Mouse (Mus musculus) ovary, postnatal 36 days (tissue): Measurements from ENCODE around the gene Zfp36l2.
"Not testable (repeated sequence)": the region's sequence is repeated elsewhere in the genome, so short reads cannot be mapped to it uniquely, and the experiment has no call there.

ENCODE experiments used
- DNase-seq: peaks from one replicate; pipeline ENCODE4 v3.0.0; 2022; ENCODE audit warnings: low spot score, mixed read lengths

Gene Zfp36l2

GRCm38 (mm10) chr17:84187727-84188373 is at the start of gene Zfp36l2:
Gene Zfp36l2 (minus strand): TSS chr17:84187947.
- DNase-seq: peak; percentile 99

DNA sequence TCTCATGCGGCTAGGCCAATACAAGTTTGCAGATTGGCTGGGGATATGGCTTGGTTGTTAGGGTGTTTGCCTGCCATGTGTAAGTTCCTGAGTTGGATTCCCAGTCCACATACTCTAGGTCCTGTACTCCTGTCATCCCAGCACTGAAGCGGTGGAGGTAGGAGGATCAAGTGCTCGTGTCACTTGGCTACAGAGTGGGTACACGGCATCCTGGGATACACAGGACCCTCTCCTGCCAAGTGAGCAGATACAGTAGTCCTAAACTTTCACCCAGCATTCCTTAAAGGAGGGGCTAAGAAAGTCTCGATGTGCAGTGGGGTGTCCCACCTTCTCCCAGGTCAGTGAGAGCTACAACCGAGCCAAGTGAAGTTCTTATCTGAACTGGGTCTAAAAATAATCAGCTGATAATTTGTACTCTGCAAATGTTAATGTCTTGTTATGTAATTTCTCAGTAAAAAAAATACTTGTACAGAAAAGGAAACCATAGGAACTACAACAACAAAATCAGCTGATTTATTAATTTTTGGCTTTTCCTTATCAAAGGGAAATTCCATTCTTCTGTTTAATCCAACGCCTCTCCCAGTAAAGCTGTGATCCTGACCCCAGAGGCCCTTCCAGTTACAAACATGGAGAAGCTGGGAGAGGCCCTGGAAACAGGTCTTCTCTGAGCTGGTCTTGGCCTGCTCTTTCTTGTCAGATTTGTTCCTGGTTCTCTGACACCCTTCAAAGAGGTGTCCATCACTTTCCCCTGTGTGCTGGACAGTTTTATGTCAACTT is 49.2 kb upstream of the Zfp36l2 start:
- no peak for DNase-seq

DNA sequence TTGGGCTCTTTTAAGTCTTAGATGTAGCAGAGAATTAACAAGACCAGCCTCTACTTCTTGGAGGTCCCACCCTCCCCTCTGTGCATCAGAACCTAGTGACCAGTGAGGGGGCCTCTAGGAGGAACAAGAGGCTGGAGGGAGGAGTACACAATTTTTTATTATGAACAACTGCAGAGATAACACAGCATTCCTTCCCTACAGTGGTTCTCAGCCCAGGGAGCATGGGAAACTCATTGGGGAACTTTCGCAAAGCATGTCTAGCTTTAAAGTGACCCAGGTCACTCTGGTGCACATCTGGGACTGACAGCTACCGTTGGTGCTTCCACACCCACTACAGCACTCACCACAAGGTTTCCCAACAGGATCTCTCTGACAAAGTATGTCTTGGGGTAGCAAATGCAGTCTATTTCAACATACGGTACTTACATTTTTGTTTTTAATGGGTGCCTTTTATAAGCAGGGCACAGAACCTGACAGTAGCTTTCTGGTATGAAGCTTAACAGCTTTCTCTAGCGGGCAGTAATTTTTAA is 47.7 kb upstream of the Zfp36l2 start:
- no peak for DNase-seq

DNA sequence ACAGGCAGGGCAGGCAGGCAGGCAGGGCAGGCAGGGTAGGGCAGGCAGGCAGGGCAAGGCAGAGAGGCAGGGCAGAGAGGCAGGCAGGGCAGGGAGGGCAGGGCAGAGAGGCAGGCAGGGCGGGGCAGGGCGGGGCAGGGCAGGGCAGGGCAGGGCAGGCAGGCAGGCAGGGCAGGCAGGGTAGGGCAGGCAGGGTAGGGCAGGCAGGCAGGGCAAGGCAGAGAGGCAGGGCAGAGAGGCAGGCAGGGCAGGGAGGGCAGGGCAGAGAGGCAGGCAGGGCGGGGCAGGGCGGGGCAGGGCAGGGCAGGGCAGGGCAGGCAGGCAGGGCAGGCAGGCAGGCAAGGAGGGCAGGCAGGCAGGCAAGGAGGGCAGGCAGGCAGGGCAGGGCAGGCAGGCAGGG is 47.0 kb upstream of the Zfp36l2 start:
- DNase-seq: not testable (repeated sequence)

GRCm38 (mm10) chr17:84233758-84234157 is 46.0 kb upstream of the Zfp36l2 start:
- DNase-seq: no peak

DNA sequence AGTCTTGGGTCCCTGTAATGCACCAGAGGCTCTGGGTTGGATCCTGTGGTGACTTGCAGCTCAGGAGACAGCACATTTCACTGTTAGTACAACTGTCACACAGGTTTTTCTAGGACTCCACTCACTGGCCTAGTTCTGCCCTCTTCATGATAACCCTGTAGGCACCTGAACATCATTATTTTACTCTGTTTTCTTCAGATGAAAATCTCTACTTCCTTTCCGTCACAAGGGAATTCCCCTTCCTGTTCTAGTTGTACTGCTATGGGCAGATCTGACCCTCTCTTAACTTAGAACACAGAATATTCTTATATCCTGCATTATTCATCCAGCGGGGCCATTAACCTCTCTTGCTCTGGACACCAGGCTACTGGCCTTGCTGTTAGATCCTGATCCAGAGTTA is 43.6 kb upstream of the Zfp36l2 start:
- DNase-seq: no peak

GRCm38 (mm10) chr17:84228223-84228622 is 40.5 kb upstream of the Zfp36l2 start:
- no peak for DNase-seq

DNA sequence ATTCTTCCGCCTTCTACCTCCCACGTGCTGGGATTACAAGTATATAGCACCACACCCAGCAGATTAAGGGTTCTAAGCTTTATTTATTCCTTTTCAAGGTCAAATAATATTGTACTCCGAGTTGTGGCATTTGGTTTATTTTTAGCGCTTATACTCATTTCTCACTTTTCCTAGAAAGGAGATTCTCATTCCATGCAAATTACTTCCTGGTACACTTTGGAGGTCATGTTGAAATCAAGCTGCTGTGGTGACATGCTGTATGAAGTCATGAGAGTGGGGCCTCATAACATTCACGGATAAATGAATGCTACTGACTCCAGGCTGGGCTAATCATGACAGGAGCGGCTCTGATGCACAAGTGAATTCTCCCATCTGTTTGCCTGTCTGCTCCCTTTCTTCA is 38.9 kb upstream of the Zfp36l2 start:
- DNase-seq: no peak

- DNase-seq: no peak
Measured at GRCm38 (mm10) chr17:84226231-84226630, 38.5 kb upstream of the Zfp36l2 start.

DNA sequence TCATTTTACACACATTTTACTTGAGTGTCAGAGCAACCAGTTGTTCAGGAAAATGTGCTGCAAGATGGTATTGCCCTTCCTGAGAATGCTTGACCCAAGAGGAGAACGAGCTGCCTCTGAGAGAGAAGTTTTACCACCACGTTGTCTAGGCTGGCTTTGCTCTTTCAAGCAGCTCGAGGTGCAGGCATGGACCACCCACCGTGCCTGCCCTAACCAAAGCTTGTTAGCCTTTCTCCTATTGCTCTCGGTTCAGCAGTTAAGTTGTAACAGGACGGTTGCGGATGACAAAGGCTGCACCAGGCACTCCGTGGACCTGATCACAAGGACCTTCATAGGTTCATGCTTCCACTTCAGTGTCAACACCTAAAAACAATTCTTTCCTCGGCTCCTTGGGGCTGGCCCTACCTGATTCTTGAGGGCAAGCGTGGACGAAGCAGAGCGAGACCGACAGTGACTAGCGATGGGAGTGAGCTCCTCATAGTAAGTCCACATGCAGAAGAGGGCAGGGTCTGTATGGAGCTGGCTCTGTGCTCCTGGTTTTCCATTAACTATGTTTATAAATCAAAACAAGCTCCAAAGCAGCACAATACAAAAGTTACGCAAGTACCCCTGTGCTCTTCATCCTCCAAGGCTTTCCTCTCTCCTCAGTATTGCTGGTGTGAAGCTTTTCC is 36.6 kb upstream of the Zfp36l2 start:
- no peak for DNase-seq

- DNase-seq: not testable (repeated sequence)
Measured at GRCm38 (mm10) chr17:84218841-84219240, 31.1 kb upstream of the Zfp36l2 start.

- DNase-seq: no peak
Measured at GRCm38 (mm10) chr17:84217696-84218095, 29.9 kb upstream of the Zfp36l2 start.

GRCm38 (mm10) chr17:84215264-84215960 is 27.7 kb upstream of the Zfp36l2 start:
- DNase-seq: peak; percentile 45

DNA sequence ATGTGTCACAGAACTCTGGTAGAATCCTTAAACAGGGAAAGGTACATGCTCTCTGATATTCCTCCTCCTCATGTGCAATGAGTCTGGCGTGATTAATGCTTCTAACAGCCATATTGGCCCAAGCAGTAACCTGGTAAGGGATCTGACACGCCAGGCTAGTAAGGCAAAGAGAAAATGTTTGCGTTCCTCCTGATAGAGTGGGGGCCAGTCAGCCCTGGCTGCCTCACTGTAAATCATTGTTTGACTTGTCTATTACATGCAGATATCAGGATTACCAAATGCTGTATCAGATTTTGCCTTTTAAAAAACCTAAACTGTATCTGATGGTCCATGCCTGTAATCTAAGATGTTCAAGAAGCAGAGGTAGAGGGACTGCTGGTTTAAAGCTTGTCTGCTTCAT is 25.7 kb upstream of the Zfp36l2 start:
- no peak for DNase-seq

GRCm38 (mm10) chr17:84207611-84208010 is 19.9 kb upstream of the Zfp36l2 start:
- DNase-seq: no peak

DNA sequence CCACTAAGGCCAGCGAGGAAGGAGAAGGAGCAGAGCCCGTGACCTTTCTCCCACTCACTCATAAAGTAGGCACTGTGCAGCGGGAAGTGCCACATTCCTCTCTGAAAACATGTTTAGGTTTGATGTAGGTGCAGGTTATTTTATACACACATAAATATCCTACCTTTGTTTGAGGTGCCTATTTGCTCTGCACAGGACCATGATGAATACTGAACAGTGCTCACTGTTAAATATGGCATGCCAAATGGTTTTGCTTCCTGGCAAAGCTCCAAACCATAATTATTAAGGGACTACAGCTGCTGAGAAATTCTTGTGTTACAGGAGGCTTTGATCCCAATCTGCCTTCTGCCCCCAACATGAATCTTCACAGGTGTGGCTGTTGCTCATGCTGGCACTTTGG is 18.5 kb upstream of the Zfp36l2 start:
- no peak for DNase-seq

- no peak for DNase-seq
Measured at GRCm38 (mm10) chr17:84204962-84205361, 17.2 kb upstream of the Zfp36l2 start.

DNA sequence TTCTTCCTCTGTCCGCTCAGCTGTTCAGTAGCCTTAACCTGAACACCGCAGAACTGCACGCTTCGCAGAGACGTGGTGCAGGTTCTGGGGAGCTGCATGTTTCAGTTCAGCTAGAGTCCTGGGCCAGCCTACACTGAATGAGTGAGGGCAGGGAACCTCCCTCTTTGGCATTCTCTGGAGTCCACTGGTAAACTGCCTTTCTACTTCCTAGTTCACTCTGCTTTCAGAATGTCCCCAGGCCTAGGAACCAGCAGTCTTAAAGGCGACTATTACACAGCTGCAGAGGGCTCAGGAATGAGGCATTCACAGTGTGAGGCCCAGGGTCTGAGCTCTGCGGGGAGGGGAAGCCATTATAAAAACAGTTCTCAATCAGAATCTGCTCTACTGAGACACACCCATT is 15.6 kb upstream of the Zfp36l2 start:
- no peak for DNase-seq

DNA sequence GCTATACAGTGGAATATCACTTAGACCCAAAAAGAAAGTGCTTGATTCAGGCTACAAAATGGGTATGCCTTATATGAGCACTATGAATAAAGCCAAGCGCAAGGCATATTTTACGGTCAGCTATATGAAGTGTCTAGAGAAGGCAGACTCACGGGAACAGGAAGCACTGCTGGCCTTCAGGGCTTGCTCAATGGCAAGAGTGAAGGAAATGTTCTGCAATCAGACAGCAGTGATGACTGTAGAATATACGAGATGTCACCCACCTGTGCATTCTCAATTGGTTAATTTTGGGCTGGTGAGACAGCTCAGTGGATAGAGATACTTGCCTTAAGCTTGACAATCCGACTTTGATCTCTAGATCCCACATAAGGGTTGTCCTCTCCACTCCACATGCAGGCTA is 13.4 kb upstream of the Zfp36l2 start:
- DNase-seq: no peak

DNA sequence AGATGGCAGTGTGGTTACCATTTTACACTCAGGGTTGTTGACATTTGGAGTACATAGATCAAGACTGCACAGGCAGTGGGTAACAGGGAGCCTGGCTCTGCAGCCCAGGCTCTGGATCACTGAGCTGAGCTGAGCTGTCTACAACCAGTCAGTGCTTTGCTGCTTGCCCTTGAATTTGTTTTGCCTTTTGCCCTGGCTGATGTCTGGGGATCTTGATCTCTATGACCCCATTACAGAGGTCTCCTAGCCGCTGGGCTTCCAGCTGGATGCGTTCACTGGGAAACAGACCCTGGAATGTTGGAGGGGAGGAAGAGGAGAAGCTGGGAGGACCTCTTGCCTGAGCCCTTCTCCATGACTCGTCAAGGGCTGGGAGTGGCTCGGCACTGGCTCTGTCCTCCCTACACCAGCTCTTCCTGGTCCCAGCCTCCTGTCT is 10.2 kb upstream of the Zfp36l2 start:
- DNase-seq: no peak

- no peak for DNase-seq
Measured at GRCm38 (mm10) chr17:84196329-84196728, 8.6 kb upstream of the Zfp36l2 start.

DNA sequence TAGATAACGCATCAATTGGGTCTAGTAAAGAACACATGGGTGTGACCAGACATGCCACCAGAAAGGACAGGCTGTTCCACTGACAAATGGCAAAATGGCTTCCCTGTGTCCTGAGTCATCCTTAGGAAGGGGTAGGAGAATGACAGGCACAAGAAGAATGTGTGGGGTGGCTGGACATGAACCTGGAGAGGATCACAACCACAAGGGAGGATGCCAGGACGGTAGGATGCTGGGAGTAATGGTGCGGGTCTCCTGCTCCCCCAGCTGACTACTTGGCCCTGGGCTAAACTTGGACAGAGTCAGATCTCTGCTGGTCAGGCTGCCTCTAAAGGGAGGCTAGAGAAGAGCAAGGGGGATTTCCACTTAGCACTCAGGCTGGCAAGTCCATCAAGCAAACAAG is 8.1 kb upstream of the Zfp36l2 start:
- no peak for DNase-seq
